Mouse (Mus musculus) left cerebral cortex, adult 2 months (tissue): ENCODE measurements around the gene Dnah2. TPM values are rescaled to one million over a fixed set of nuclear protein-coding genes. Genes with fewer than 3 reads are reported as not detected.

Experiments used
- DNase-seq, 2 experiments: peaks; one replicate each; pipeline ENCODE4 v3.0.0; 2021 to 2022; ENCODE audit warnings: low spot score in 2 of 2, mixed read lengths in 1 of 2; ENCODE audit errors: extremely low spot score in 1 of 2
- H3K27ac ChIP-seq: fragments of 200-600 bp; 2 replicates; pipeline ENCODE4 v1.8.1; 2022
- H3K4me3 ChIP-seq: fragments of 200-600 bp; 2 replicates; pipeline ENCODE4 v1.8.1; 2022
- CTCF ChIP-seq: fragments of 200-600 bp; IDR thresholded peaks from 2 replicates; pipeline ENCODE4 v1.8.1; 2022; ENCODE audit warnings: antibody characterized with exemption, mild to moderate bottlenecking, moderate library complexity
- intact Hi-C: fragments of 180-260 bp; cut with DNase I; formaldehyde crosslinking; loops from one replicate; pipeline ENCODE4 v1.15.1; 2025
- total RNA-seq, 2 experiments: library from RNA; stranded (reverse); gene quantifications; 2 replicates each; pipeline ENCODE4 v1.2.3; 2021

The Dnah2 gene
- total RNA-seq, 2 experiments from 2014 or later = 2.7 to 3.7 TPM

- DNase-seq = peak in 1 of 2 experiments; percentile 11
- Histone ChIP-seq H3K27ac (peak overlapping the region; percentile 87), H3K4me3 (peak overlapping the region; percentile 58; the same call in 1 of the 2 replicates)
- intact Hi-C loops = no loop called here
- no peak for TF ChIP-seq CTCF
These were observed 12.3 kb upstream of the Dnah2 start for GRCm38 (mm10) chr11:69560896-69561854.

- intact Hi-C loops = no loop called here
- H3K27ac ChIP-seq = peak within 1 kb of the TSS; percentile 87
- H3K4me3 ChIP-seq = peak within 1 kb of the TSS; percentile 58
- TF ChIP-seq CTCF = no peak
- peak; percentile 37 to 63 for DNase-seq
These were observed 11.2 kb upstream of the Dnah2 start, which contains the start of gene Efnb3 for GRCm38 (mm10) chr11:69559851-69560765. Efnb3 (minus strand) TSS chr11:69560205.

- no peak for TF ChIP-seq CTCF
- peak overlapping the region; percentile 87; the same call in 1 of the 2 replicates for H3K27ac ChIP-seq
- peak overlapping the region; percentile 58 for H3K4me3 ChIP-seq
- intact Hi-C loops = no loop called here
- no peak for DNase-seq
These were observed 10.3 kb upstream of the Dnah2 start for GRCm38 (mm10) chr11:69559183-69559582.

- peak overlapping the region; percentile 58 for H3K4me3 ChIP-seq
- DNase-seq = no peak
- intact Hi-C loops = no loop called here
- no peak for TF ChIP-seq CTCF
- H3K27ac ChIP-seq = no peak overlapping the region; the same call in 1 of the 2 replicates
These were observed 9.8 kb upstream of the Dnah2 start for GRCm38 (mm10) chr11:69558756-69559155.

GRCm38 (mm10) chr11:69557381-69557958, 8.6 kb upstream of the Dnah2 start:
- no peak overlapping the region for H3K27ac ChIP-seq
- intact Hi-C loops = no loop called here
- H3K4me3 ChIP-seq = peak overlapping the region; percentile 22
- no peak for TF ChIP-seq CTCF
- DNase-seq = peak; percentile 41 to 68

- intact Hi-C loops = no loop called here
- no peak for DNase-seq
- no peak overlapping the region for H3K27ac ChIP-seq
- no peak overlapping the region for H3K4me3 ChIP-seq
- TF ChIP-seq CTCF = no peak
These were observed 5.7 kb upstream of the Dnah2 start for GRCm38 (mm10) chr11:69554539-69555140.

GRCm38 (mm10) chr11:69553341-69553721, 4.4 kb upstream of the Dnah2 start:
- Histone ChIP-seq H3K27ac (peak overlapping the region; percentile 55), H3K4me3 (no peak overlapping the region)
- DNase-seq = peak in 1 of 2 experiments; percentile 12
- intact Hi-C loops = no loop called here
- TF ChIP-seq CTCF = no peak

GRCm38 (mm10) chr11:69552622-69553340, 3.9 kb upstream of the Dnah2 start:
- intact Hi-C loops = no loop called here
- DNase-seq = peak in 1 of 2 experiments; percentile 47
- H3K4me3 ChIP-seq = no peak overlapping the region
- TF ChIP-seq CTCF = no peak
- H3K27ac ChIP-seq = peak overlapping the region; percentile 55

- Histone ChIP-seq H3K4me3 (no peak overlapping the region), H3K27ac (no peak overlapping the region)
- no peak for TF ChIP-seq CTCF
- DNase-seq = no peak
- intact Hi-C loops = no loop called here
These were observed 2.4 kb upstream of the Dnah2 start for GRCm38 (mm10) chr11:69551310-69551709.

GRCm38 (mm10) chr11:69547071-69547470, 1.8 kb downstream of the Dnah2 start:
- intact Hi-C loops = no loop called here
- DNase-seq = peak; percentile 42 to 51
- Histone ChIP-seq H3K27ac (peak overlapping the region; percentile 83), H3K4me3 (peak overlapping the region; percentile 58)
- TF ChIP-seq CTCF = peak; percentile 28
